Mouse (Mus musculus) liver, adult 2 months (tissue): Measurements from ENCODE around the gene Gde1.

ENCODE experiments used
- CTCF ChIP-seq: fragments of 200-500 bp; IDR thresholded peaks from 2 replicates; pipeline ENCODE4 v1.5.1; 2011; ENCODE audit warnings: low read depth, low read length, control low read depth
- POLR2A ChIP-seq: fragments of 200-500 bp; IDR thresholded peaks from 2 replicates; pipeline ENCODE4 v1.6.1; 2011; ENCODE audit warnings: low read length, control low read depth; ENCODE audit not compliant: insufficient read depth; ENCODE audit errors: extremely low read depth

GRCm38 (mm10) chr7:118650119-118650518 lies 55.5 kb downstream of the Gde1 start:
- TF ChIP-seq CTCF, result no peak
- TF ChIP-seq POLR2A, result no peak
